Mouse (Mus musculus) left cerebral cortex, adult 18-20 months (tissue): ENCODE data around the gene Cuta. TPM values are rescaled to one million over a fixed set of nuclear protein-coding genes. Genes with fewer than 3 reads are reported as not detected.
A peak's percentile ranks its signal among the peaks of the same experiment; 100 is the strongest.
"Not testable (repeated sequence)": the region's sequence is repeated elsewhere in the genome, so short reads cannot be mapped to it uniquely, and the experiment has no call there.

ENCODE experiments used
- DNase-seq, 2 experiments: peaks; one replicate each; pipeline ENCODE4 v3.0.0; 2021 to 2022; ENCODE audit warnings: low spot score in 2 of 2, mixed read lengths in 1 of 2
- total RNA-seq, 2 experiments: library from RNA; stranded (reverse); gene quantifications; 2 replicates each; pipeline ENCODE4 v1.2.3; 2021

Cuta gene
- total RNA-seq, 2 experiments from 2014 or later = 97.8 to 103 TPM

DNA sequence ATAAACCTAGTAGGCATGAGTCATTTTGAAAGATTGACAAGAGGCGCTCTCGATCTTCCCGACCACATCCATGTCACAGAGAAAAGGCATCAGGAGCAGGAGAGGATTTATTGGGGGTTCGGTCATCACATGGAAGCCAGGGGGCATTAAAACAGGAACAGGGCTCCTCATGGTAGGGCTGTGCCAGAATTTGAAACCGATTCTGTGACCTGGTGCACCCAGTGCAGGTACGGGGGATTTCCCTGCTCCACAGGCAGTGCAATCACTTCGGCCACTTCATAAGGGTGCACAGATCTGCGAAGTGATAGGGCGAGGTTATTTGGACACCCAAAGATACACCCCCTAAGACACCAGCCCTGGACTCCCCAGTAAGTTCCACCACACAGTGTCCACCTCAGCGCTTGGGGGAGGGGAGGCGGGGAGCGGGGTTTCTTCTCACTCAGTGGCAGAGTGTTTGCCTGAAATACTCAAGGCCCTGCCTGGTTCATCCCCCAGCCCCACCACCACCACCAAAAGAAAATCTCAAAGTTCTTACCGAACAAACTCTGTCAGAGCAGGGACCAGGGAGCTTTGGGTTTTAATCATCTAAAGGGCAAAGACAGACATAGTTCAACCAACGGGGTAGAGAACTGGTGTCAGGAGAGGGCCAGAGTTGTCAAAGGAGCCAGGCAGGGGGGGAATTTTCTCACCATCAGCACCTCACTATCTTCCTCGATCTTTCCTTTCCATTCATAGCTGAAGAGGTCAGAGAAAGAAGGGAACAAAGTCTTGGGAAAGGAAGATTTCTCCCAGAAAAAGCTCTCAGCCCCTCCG lies 1.3 kb downstream of the Cuta start:
- no peak for DNase-seq

- no peak for DNase-seq
These were observed 2.3 kb downstream of the Cuta start for GRCm38 (mm10) chr17:26936921-26937695.

GRCm38 (mm10) chr17:26936453-26936852 lies 2.9 kb downstream of the Cuta start:
- DNase-seq = no peak

DNA sequence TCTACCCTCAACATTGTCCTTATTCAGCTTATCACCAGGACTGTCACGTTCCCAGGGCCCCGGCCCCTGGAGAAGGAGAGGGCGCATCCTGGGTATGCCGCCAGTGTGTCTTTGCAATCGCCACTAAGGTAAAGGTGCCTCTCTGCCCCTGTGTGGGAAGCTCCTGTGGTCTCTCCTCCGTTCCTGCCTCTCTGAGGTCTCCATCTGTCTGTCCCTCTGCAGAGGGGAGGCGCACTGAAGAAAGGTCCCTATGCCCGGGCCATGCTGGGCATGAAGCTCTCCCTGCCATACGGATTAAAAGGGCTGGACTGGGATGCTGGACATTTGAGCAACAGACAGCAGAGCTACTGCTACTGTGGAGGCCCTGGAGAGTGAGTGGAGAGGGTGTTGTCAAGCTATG lies 4.3 kb downstream of the Cuta start:
- DNase-seq = no peak

- DNase-seq = no peak
These were observed 5.2 kb downstream of the Cuta start for GRCm38 (mm10) chr17:26933885-26934827.

- DNase-seq = no peak
These were observed 6.0 kb downstream of the Cuta start for GRCm38 (mm10) chr17:26933419-26933818.

GRCm38 (mm10) chr17:26932839-26933398 lies 6.5 kb downstream of the Cuta start, which contains the start of gene Phf1:
Gene Phf1 (plus strand): TSS chr17:26933052.
- peak; percentile 96 to 97 for DNase-seq

GRCm38 (mm10) chr17:26931795-26932194 lies 7.6 kb downstream of the Cuta start:
- DNase-seq = peak in 1 of 2 experiments; percentile 52

DNA sequence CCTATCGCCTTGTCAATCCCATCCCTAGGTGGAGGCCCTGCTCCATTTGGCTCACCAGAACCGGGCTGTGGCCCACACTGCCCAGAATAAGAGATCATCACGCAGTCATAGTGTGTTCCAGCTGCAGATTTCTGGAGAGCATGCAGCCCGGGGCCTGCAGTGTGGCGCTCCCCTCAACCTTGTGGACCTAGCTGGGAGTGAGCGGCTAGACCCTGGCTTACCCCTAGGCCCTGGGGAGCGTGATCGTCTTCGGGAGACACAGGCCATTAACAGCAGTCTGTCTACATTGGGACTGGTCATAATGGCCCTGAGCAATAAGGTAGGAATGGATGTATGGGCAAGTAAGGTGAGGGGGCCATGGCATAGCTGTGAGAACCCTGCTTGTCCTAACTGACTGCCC lies 14.0 kb downstream of the Cuta start:
- DNase-seq = not testable (repeated sequence)

DNA sequence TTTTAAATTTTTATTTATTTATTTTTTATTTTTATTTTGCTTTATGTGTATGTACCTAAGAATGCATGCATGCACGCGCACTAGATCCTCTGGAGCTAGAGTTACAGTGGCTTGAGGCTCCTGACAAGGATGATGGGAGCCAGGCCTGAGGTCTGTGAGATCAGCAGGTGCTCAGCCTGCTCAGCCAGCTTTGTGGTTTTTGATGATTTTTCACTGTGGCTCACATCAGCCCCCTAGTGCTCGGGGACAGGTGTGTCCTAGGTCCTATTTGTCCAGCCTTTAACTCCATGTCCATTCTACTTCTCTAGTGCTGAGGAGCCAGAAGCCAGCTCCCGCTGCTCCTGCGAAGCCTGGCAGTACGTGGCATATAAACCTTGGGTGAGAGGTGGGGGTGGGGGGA lies 17.0 kb downstream of the Cuta start:
- DNase-seq = not testable (repeated sequence)

GRCm38 (mm10) chr17:26919516-26919915 lies 19.9 kb downstream of the Cuta start:
- not testable (repeated sequence) for DNase-seq

- no peak for DNase-seq
These were observed 21.0 kb downstream of the Cuta start for GRCm38 (mm10) chr17:26918343-26918742.

GRCm38 (mm10) chr17:26917560-26917959 lies 21.8 kb downstream of the Cuta start:
- not testable (repeated sequence) for DNase-seq

- peak; percentile 100 for DNase-seq
These were observed 22.5 kb downstream of the Cuta start, which contains the start of gene Kifc5b for GRCm38 (mm10) chr17:26916711-26917482. Gene Kifc5b (plus strand): TSS chr17:26917091.

DNA sequence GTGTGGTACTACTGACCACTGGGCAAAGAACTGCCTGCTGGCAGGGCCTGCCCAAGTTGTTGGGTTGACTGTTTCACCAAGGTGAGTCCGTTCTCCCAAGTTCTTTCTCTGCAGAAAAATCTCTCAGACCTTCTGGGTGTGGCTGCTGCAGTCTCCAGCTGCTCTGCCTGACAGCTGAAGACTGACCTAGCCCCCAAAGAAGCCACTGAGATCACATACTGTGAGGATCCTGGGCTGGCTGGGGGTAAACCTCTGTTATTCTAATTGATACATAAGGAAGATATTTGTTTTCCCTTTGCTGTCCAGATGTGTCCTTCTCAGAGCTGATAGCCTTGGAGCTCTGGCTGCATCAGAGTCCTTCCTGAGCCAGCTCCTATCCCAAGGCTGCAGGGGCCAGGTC lies 24.1 kb downstream of the Cuta start:
- no peak for DNase-seq

DNA sequence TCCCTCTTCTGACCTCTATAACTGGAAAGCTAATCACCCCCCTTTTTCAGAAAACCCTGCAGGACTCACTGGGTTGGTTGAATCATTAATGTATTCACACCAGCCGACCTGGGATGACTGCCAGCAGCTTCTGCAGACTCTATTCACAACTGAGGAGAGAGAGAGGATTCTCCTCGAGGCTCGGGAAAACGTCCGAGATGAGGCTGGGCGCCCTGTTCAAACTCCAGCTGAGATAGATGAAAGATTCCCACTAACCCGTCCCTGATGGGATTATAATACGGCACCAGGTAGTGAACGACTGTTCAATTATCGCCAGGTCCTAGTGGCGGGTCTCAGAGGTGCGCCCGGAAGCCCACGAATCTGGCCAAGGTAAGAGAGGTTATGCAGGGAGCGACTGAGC lies 31.9 kb downstream of the Cuta start:
- DNase-seq = not testable (repeated sequence)

DNA sequence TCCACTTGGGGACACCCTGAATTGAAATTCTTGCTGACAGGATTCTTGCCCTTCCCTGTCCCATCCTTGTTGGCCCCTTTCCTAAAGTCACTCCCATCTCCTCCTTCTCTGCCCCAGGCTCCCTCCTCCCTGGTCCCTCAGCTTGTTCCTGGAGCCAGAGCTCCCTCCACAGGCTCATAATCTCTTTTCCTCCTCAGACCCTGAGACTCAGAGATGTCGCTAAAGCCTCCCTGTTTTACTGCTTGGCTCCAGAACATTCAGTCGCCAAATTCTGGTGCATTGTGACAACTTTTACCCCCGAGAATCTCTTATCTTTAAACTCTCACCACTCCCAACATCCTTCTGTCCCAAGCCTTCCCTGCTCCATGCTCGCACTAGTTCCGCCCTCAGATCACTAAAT lies 35.0 kb downstream of the Cuta start:
- no peak for DNase-seq

DNA sequence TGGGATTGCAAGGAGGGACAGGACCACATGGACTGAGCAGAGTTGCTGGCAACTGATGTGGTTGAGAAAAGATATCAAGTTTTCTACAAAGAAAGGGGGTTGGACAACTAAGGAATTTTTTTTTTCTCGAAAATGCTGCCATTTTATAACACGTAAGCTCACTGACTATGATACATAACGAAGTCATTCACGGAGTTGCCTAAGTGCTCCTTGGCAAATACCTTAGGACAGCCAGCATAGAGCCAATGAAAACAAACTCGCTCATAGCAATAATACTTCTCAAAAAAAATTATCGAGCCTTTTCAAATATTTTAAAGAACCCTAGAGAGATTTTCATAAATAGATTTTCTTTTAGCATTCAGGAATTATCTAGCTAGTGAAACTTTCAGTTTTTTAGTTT lies 38.5 kb downstream of the Cuta start:
- DNase-seq = no peak

DNA sequence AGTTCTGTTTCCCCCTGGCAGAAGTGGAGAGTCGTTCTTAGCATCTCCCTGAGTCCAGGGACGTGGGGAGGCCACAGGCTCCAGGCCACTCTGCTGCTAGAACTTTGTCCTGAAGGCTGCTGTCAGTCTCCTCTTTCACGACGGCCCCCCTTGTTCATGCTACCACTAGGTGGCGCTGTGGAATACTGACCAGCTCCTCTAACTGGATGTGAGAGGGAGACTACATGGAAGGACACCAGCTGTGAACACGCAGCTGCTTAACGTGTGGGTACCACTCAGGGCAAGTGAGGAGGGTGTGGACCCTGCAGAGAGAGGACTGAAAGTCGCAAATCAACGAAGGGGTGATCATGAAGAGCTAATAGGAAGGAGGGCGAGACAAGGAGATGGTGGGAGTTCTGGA lies 43.8 kb downstream of the Cuta start:
- peak; percentile 46 to 75 for DNase-seq

GRCm38 (mm10) chr17:26894342-26894741 lies 45.0 kb downstream of the Cuta start:
- DNase-seq = peak; percentile 18 to 32
